Mouse (Mus musculus): ENCODE results near the gene Nmrk2.

DNA sequence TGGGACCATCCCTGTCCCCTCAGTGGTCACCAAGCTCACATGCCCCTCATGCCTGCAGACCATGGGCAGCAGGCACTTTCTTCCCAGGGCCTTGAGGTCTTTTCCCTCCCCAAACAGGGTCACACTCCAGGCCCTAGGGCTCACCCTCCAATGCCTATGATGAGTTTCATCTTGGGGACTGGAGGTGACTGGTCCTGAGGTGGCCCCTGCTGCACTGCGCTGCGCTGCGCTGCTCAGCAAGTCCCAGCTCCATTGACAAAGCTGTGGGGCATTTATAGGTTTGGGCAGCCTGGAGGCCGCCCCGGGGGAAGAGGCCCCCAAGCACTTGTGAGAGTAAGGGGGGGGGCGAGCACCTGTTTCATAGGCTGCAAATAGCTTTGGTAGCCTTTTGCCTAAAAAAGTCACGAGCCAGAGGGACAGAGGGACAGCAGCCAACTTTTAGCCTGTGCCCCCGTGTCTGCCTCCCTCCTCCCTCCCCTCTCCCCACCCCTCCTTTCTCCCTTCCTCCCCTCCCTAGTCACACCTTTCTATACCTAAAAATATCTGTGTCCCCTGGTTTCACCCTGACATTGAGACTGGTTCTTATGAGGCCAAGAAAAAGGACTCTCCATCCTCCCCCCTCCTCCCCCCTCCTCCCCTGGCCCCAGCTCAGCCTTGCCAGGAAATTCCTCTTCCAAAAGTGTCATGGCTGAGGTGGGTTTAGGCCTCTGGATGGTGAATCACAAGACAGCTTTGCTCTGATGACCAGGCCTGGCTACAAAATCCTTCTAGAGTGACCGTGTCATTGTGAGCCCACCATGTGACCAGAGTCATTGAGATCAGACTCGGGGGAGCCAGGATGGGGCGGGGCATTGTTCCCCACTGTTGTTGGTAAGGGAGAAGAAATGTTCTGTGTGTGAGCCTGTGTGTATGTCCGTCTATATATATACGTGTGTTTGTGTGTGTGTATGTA, at the start of gene Nmrk2:
- TF ChIP-seq POLR2A (IDR thresholded peaks at IDR 0.05; ENCODE audit: extremely low read depth, insufficient read depth, low read length) (no peak), CTCF (IDR thresholded peaks at IDR 0.05; ENCODE audit: low read depth, low read length) (no peak)
